Mouse (Mus musculus): ENCODE results near the gene Actn4. TPM values are rescaled to one million over a fixed set of nuclear protein-coding genes. Genes with fewer than 3 reads are reported as not detected.

Gene Actn4
- polyA plus RNA-seq, 1 experiment from 2014 or later: 134 TPM

DNA sequence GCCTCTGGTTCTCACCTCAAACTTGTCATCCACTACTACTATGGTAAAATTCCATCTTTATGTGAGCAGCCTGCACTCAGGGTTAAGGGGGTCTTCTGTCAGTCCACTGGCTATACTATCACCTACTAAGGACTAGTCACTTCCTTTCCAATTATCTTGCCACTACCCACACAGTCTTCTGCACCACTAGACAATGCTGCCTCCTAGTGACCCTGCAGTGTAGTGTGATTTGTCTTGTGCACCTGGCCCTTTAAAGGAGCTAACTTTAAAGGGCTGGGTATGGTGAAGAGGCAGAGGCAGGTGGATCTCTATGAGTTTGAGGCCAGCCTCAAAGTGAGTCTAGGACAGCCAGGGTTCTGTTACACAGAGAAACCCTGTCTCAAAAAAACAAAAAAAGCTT is 45.6 kb downstream of the Actn4 start:
- no peaks in the 10 kb centered on the region for H3K27me3 ChIP-seq
- H3K4me1 ChIP-seq: peaks cover 33% of the 10 kb centered on the region
- H3K27ac ChIP-seq (replicated peaks): no peak overlapping the region
- H3K4me2 ChIP-seq (replicated peaks): no peak overlapping the region
- no peak for ATAC-seq (replicated peaks)
- no peak overlapping the region for H3K9ac ChIP-seq (replicated peaks)
- H3K9me3 ChIP-seq: no peaks in the 10 kb centered on the region
- H3K36me3 ChIP-seq: peaks cover 47% of the 10 kb centered on the region
- no peak overlapping the region for H3K4me3 ChIP-seq

- Histone ChIP-seq H3K4me2 (replicated peaks) (no peak overlapping the region), H3K4me3 (no peak overlapping the region), H3K9me3 (no peaks in the 10 kb centered on the region), H3K27ac (replicated peaks) (no peak overlapping the region), H3K4me1 (peaks cover 10% of the 10 kb centered on the region), H3K36me3 (peaks cover 70% of the 10 kb centered on the region), H3K27me3 (no peaks in the 10 kb centered on the region), H3K9ac (replicated peaks) (no peak overlapping the region)
- no peak for ATAC-seq (replicated peaks)
- WGBS: 87% methylated on average over 11 of the region's 11 CpGs
Measured at GRCm38 (mm10) chr7:28913171-28913570, 49.0 kb downstream of the Actn4 start.

- Histone ChIP-seq H3K4me2 (replicated peaks) (no peak overlapping the region), H3K27me3 (no peaks in the 10 kb centered on the region)
- ATAC-seq (replicated peaks): no peak
Measured at GRCm38 (mm10) chr7:28911632-28912031, 50.5 kb downstream of the Actn4 start.

GRCm38 (mm10) chr7:28907195-28907594 is 54.9 kb downstream of the Actn4 start:
- Histone ChIP-seq H3K4me2 (replicated peaks) (no peak overlapping the region), H3K9me3 (no peaks in the 10 kb centered on the region), H3K27me3 (no peaks in the 10 kb centered on the region), H3K27ac (replicated peaks) (no peak overlapping the region), H3K9ac (replicated peaks) (no peak overlapping the region), H3K4me1 (no peaks in the 10 kb centered on the region), H3K36me3 (peaks cover 90% of the 10 kb centered on the region), H3K4me3 (no peak overlapping the region)
- ATAC-seq (replicated peaks): no peak
- 93% methylated on average over 5 of the region's 5 CpGs for WGBS

More at GRCm38 (mm10) chr7:28911632-28912031, 50.5 kb downstream of the Actn4 start:
- peaks cover 83% of the 10 kb centered on the region for H3K36me3 ChIP-seq
- H3K4me1 ChIP-seq: no peaks in the 10 kb centered on the region
- H3K9ac ChIP-seq (replicated peaks): no peak overlapping the region
- no peak overlapping the region for H3K4me3 ChIP-seq
- 79% methylated on average over 4 of the region's 4 CpGs for WGBS
- H3K9me3 ChIP-seq: no peaks in the 10 kb centered on the region
- H3K27ac ChIP-seq (replicated peaks): no peak overlapping the region

DNA sequence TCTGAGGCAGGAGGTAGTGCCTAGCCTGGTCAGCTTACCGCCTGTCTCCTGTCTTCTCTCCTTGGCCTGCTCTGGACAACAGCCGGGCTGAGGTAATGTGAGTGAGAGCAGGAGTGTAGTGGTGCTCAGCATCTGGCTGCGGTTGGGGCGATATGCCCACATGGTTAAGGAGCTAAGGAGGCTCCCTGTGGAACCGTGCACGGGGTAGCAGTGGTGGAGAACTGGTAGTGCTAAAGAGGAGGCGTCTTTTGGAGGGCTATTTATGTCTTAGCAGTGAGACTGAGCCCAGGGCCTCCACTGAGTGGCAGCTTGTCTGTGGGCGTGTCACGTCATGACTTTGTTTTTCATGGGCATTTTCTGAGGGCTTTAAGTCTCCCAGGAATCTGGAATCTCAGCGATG is 58.4 kb downstream of the Actn4 start:
- H3K9me3 ChIP-seq: no peaks in the 10 kb centered on the region
- ATAC-seq (replicated peaks): no peak
- H3K9ac ChIP-seq (replicated peaks): no peak overlapping the region
- H3K4me3 ChIP-seq: no peak overlapping the region
- H3K36me3 ChIP-seq: peaks cover 97% of the 10 kb centered on the region
- H3K27me3 ChIP-seq: no peaks in the 10 kb centered on the region
- WGBS: 93% methylated on average over 10 of the region's 10 CpGs
- no peak overlapping the region for H3K4me2 ChIP-seq (replicated peaks)
- H3K4me1 ChIP-seq: no peaks in the 10 kb centered on the region
- H3K27ac ChIP-seq (replicated peaks): no peak overlapping the region

DNA sequence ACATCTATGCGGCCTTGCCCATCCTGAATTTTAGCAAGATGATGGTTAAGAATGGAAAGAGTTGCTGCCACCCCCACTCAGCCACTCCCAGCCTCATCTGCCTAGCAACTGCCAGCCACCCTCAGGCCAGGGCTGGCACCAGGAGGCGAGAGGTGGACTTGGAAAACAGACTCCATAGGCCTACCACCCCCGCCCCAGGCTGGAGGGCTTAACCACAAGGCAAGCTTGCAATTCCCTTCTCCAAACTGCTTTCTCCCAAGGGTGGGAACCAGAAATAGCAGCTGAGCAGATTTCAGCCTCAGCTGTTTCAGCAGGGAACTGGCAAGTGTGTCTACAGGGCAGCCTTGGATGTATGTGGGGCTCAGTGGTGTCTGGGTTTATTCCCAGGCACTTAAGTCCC is 59.3 kb downstream of the Actn4 start:
- peaks cover 97% of the 10 kb centered on the region for H3K36me3 ChIP-seq
- WGBS: 91% methylated on average over 3 of the region's 3 CpGs
- ATAC-seq (replicated peaks): no peak

DNA sequence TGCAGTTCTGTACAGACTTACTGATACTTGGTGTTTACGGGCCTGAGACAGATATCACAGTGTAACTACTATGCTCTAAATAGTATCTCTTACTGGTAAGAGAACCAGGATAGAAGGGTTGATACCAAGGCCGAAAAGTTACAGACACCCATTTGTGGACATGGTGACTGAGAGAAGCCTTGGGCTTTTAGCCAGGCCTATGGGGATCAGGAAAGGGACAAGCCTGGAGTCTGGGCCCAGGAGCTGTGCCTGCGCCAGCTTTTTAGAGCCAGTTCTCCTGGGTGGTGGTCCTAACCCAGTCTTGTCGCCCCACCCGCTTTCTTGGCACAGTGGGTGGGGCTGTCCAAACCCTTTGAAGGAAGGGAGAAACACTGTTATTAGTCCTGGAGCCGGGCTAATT is 60.0 kb downstream of the Actn4 start:
- Histone ChIP-seq H3K27me3 (no peaks in the 10 kb centered on the region), H3K4me3 (no peak overlapping the region), H3K36me3 (peaks cover 97% of the 10 kb centered on the region), H3K9me3 (no peaks in the 10 kb centered on the region), H3K4me1 (no peaks in the 10 kb centered on the region), H3K4me2 (replicated peaks) (no peak overlapping the region), H3K27ac (replicated peaks) (no peak overlapping the region), H3K9ac (replicated peaks) (no peak overlapping the region)
- WGBS: 90% methylated on average over 6 of the region's 6 CpGs
- no peak for ATAC-seq (replicated peaks)

More for the DNA sequence above, 59.3 kb downstream of the Actn4 start:
- Histone ChIP-seq H3K27me3 (no peaks in the 10 kb centered on the region), H3K9ac (replicated peaks) (no peak overlapping the region), H3K27ac (replicated peaks) (no peak overlapping the region), H3K9me3 (no peaks in the 10 kb centered on the region), H3K4me2 (replicated peaks) (no peak overlapping the region), H3K4me3 (no peak overlapping the region), H3K4me1 (no peaks in the 10 kb centered on the region)

DNA sequence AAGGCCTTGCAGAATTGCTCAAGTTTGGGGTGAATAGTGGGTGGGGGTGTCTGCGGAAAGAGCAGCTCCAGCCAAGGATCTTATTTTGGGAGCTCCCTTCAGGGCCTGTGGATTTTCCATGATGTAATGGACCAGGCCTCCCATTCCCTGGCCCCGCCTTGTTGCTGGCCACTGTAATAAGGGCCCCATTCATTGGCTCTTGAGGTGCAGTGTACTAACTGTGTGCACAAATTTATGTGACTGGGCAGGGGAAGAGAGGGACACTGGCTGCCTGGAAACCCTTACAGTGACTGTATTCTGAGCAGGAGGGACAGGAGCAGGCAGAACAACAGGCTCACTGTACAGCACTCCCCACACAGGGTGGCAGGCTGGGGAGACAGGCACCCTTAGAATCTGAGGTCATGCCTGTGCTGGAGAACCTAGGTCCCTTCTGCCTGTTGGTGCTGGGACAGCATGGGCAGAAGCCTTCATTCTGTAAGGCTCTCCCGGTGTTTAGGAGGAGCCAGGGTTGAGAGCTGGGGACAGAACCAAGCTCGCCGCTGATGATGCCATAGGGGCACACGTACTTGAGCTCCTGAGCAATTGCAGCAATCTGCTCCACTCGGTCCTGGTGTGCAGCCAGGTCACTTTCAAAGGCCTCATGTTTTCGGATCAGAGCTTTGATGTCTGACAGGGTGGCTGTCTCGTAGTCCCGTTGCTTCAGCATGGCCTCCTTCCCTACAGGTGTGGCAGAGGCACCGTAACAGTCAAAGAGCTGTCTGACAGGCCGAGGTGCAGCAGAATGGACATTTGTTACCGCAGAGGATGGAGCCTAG is 60.6 kb downstream of the Actn4 start:
- no peak for ATAC-seq (replicated peaks)

GRCm38 (mm10) chr7:28899972-28900371 is 62.2 kb downstream of the Actn4 start:
- H3K4me1 ChIP-seq: no peaks in the 10 kb centered on the region
- no peak overlapping the region for H3K4me2 ChIP-seq (replicated peaks)
- WGBS: 83% methylated on average over 4 of the region's 4 CpGs
- H3K27ac ChIP-seq (replicated peaks): no peak overlapping the region
- no peaks in the 10 kb centered on the region for H3K9me3 ChIP-seq
- ATAC-seq (replicated peaks): no peak
- H3K9ac ChIP-seq (replicated peaks): no peak overlapping the region
- H3K4me3 ChIP-seq: no peak overlapping the region
- H3K27me3 ChIP-seq: no peaks in the 10 kb centered on the region
- peaks cover 97% of the 10 kb centered on the region for H3K36me3 ChIP-seq

More for the DNA sequence above, 60.6 kb downstream of the Actn4 start:
- H3K9ac ChIP-seq (replicated peaks): no peak overlapping the region
- WGBS: 90% methylated on average over 13 of the region's 13 CpGs
- no peak overlapping the region for H3K27ac ChIP-seq (replicated peaks)
- H3K4me2 ChIP-seq (replicated peaks): no peak overlapping the region
- H3K4me3 ChIP-seq: no peak overlapping the region
- no peaks in the 10 kb centered on the region for H3K27me3 ChIP-seq
- no peaks in the 10 kb centered on the region for H3K9me3 ChIP-seq
- no peaks in the 10 kb centered on the region for H3K4me1 ChIP-seq
- H3K36me3 ChIP-seq: peaks cover 97% of the 10 kb centered on the region

GRCm38 (mm10) chr7:28897661-28898060 is 64.5 kb downstream of the Actn4 start:
- H3K9ac ChIP-seq (replicated peaks): no peak overlapping the region
- no peak overlapping the region for H3K4me2 ChIP-seq (replicated peaks)
- no peak for ATAC-seq (replicated peaks)
- no peaks in the 10 kb centered on the region for H3K4me1 ChIP-seq
- H3K9me3 ChIP-seq: no peaks in the 10 kb centered on the region
- H3K4me3 ChIP-seq: no peak overlapping the region
- no peak overlapping the region for H3K27ac ChIP-seq (replicated peaks)
- H3K36me3 ChIP-seq: peaks cover 94% of the 10 kb centered on the region
- 98% methylated on average over 6 of the region's 6 CpGs for WGBS
- no peaks in the 10 kb centered on the region for H3K27me3 ChIP-seq

- no peaks in the 10 kb centered on the region for H3K4me1 ChIP-seq
- H3K9ac ChIP-seq (replicated peaks): no peak overlapping the region
- H3K27ac ChIP-seq (replicated peaks): no peak overlapping the region
- no peak overlapping the region for H3K4me3 ChIP-seq
- no peak for ATAC-seq (replicated peaks)
- H3K9me3 ChIP-seq: no peaks in the 10 kb centered on the region
- no peaks in the 10 kb centered on the region for H3K27me3 ChIP-seq
- WGBS: 68% methylated on average over 5 of the region's 5 CpGs
- H3K4me2 ChIP-seq (replicated peaks): no peak overlapping the region
- H3K36me3 ChIP-seq: peaks cover 80% of the 10 kb centered on the region
Measured at GRCm38 (mm10) chr7:28894942-28895341, 67.2 kb downstream of the Actn4 start.

- H3K9ac ChIP-seq (replicated peaks): no peak overlapping the region
- peaks cover 3% of the 10 kb centered on the region for H3K4me1 ChIP-seq
- H3K27me3 ChIP-seq: peaks cover 7% of the 10 kb centered on the region; the same call in 1 of the 2 replicates
- no peaks in the 10 kb centered on the region for H3K9me3 ChIP-seq
- peaks cover 69% of the 10 kb centered on the region for H3K36me3 ChIP-seq
- H3K4me3 ChIP-seq: no peak overlapping the region
- 55% methylated on average over 7 of the region's 7 CpGs for WGBS
- no peak overlapping the region for H3K4me2 ChIP-seq (replicated peaks)
- ATAC-seq (replicated peaks): no peak
- H3K27ac ChIP-seq (replicated peaks): no peak overlapping the region
Measured at GRCm38 (mm10) chr7:28893643-28894265, 68.4 kb downstream of the Actn4 start.
